Mouse (Mus musculus): ENCODE data around the gene Trim65.

Trim65 gene

GRCm38 (mm10) chr11:116088741-116089394 is 42.1 kb downstream of the Trim65 start:
- DNase-seq (ENCODE audit: low spot score in 2 of 2), result no peak

GRCm38 (mm10) chr11:116088188-116088587 is 42.7 kb downstream of the Trim65 start:
- DNase-seq (ENCODE audit: low spot score in 2 of 2), result no peak

GRCm38 (mm10) chr11:116087194-116088130 is 43.5 kb downstream of the Trim65 start:
- DNase-seq (ENCODE audit: low spot score in 2 of 2), result peak; percentile 76 to 79

GRCm38 (mm10) chr11:116086258-116087193 is 44.4 kb downstream of the Trim65 start, which contains the start of gene Wbp2:
Gene Wbp2, minus strand, starts transcription at chr11:116086995.
- peak; percentile 95 to 96 for DNase-seq (ENCODE audit: low spot score in 2 of 2)

- DNase-seq (ENCODE audit: low spot score in 2 of 2), result no peak
These were observed 46.8 kb downstream of the Trim65 start for GRCm38 (mm10) chr11:116084166-116084565.

- no peak for DNase-seq (ENCODE audit: low spot score in 2 of 2)
These were observed 47.7 kb downstream of the Trim65 start for GRCm38 (mm10) chr11:116083096-116083672.

GRCm38 (mm10) chr11:116081081-116081480 is 49.8 kb downstream of the Trim65 start:
- no peak for DNase-seq (ENCODE audit: low spot score in 2 of 2)

GRCm38 (mm10) chr11:116079511-116079910 is 51.4 kb downstream of the Trim65 start:
- DNase-seq (ENCODE audit: low spot score in 2 of 2), result peak in 1 of 2 experiments; percentile 50

GRCm38 (mm10) chr11:116078676-116079320 is 52.1 kb downstream of the Trim65 start:
- no peak for DNase-seq (ENCODE audit: low spot score in 2 of 2)

- no peak for DNase-seq (ENCODE audit: low spot score in 2 of 2)
These were observed 52.7 kb downstream of the Trim65 start for GRCm38 (mm10) chr11:116078221-116078620.

GRCm38 (mm10) chr11:116077446-116078204 is 53.3 kb downstream of the Trim65 start, which contains the start of gene Unc13d:
Gene Unc13d, minus strand, starts transcription at chr11:116077961.
- DNase-seq (ENCODE audit: low spot score in 2 of 2), result no peak

- no peak for DNase-seq (ENCODE audit: low spot score in 2 of 2)
These were observed 54.1 kb downstream of the Trim65 start for GRCm38 (mm10) chr11:116076836-116077235.

- DNase-seq (ENCODE audit: low spot score in 2 of 2), result no peak
These were observed 54.7 kb downstream of the Trim65 start for GRCm38 (mm10) chr11:116076266-116076540.

- no peak for DNase-seq (ENCODE audit: low spot score in 2 of 2)
These were observed 55.2 kb downstream of the Trim65 start for GRCm38 (mm10) chr11:116075539-116076265.

GRCm38 (mm10) chr11:116074436-116074991 is 56.4 kb downstream of the Trim65 start:
- no peak for DNase-seq (ENCODE audit: low spot score in 2 of 2)

- DNase-seq (ENCODE audit: low spot score in 2 of 2), result no peak
These were observed 58.3 kb downstream of the Trim65 start for GRCm38 (mm10) chr11:116072608-116073007.
